12 mouse cellular contexts compared by ENCODE assay signal in the genomic region with DNA sequence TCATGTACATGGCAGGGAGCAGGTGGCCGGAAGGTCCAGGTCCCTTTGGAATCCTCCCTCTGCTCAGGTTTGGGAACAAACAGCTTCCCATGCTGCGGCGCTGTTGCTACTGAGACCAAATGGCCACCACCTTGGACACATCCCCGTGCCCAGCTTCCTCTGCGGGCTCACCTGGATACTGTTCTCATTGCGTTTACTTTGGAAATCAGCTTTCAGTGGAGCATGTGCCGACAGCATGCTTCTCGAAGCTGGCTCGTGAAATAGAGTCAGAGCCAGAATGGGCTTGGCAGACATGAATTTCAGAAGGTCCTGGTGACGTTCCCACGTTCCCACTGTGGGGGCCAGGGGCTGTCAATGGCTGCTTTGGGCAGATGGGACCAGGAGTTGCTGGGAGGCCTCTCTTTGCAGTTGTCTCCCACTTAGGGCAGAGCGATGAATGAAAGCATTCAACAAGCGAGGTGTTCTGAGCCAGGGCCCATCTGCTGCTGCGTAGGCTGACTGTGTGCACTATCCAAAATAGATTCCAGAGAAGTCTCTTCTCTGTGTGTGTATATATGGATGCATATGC.
A peak's percentile ranks its signal among the peaks of the same experiment; 100 is the strongest.
DNase-seq lines count a peak whose midpoint lies in the region.
"Had no signal": no experiment of that assay in that cellular context is flagged by ENCODE, and none has a peak within 500 bp of the region (broad histone marks: within the 10 kb centered on the region; RNA-seq: fewer than 3 reads in every experiment).

No protein-coding gene starts in this region.

- DNase-seq in cerebellum, adult 9-11 months = peak; percentile 58
- DNase-seq in cerebellum, adult 9-10 months = no peak
- peak; percentile 35 for DNase-seq in layer of hippocampus, adult 11-12 months (ENCODE audit: low spot score)
- DNase-seq in layer of hippocampus, adult 9-10 months (ENCODE audit: low spot score) = no peak
- DNase-seq in cerebellum, postnatal 14 days = peak; percentile 53 to 58
- DNase-seq in layer of hippocampus, postnatal 14 days (ENCODE audit: low spot score in 2 of 2) = peak; percentile 49 to 80
- no peak for DNase-seq in gastrocnemius, postnatal 4 days (ENCODE audit: low spot score in 2 of 2)
- no peak for DNase-seq in natural killer cell, adult 2 months (ENCODE audit: low spot score in 2 of 2)
- DNase-seq: adrenal gland, adult 2 months; heart, adult 2 months; kidney, adult 9 months; thymus, adult 18-20 months had no signal

Comparison
In these comparisons a context has a peak if more than half of its experiments do, and no peak if none do; other contexts are left out.
1. DNase-seq: peak in cerebellum, adult 9-11 months (single experiment), layer of hippocampus, adult 11-12 months (single experiment), cerebellum, postnatal 14 days (2 of 2) and layer of hippocampus, postnatal 14 days (2 of 2); none in cerebellum, adult 9-10 months (single experiment), layer of hippocampus, adult 9-10 months (single experiment), gastrocnemius, postnatal 4 days (0 of 2) and natural killer cell, adult 2 months (0 of 2).